Mouse (Mus musculus): ENCODE results near the gene Nabp2.

DNA sequence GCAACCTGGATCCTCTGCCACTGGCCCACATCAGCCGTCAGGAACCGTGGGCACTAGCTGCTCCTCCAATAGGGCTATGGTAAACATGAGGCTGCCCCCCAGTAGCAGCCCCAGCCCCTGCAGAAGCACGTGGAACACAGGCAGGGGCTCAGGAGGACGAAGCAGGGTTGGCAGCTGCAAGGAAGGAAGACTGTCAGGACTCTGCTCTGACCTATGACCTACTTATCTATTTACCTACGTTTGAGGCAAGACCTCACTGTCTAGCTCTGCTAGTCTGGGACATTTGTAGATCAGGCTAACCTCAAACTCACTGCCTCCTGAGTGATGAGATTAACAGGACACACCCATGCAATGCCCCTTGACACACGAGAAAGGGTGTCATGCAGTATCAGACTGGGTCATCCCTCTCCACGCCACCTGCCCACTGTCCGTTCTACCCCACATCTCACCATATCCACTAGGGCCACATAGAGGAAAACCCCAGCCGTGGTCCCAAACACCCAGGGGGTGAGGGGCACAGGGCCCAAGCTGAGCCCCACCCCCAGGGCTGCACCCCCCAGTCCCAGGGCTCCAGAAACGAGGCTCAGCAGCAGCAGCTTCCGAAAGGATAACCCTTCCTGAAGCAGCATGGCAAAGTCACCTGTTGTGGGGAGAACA lies 15.1 kb downstream of the Nabp2 start:
- TF ChIP-seq CTCF (IDR thresholded peaks at IDR 0.05; ENCODE audit: control insufficient read depth, insufficient read depth, insufficient read length), result no peak
- TF ChIP-seq USF1 (IDR thresholded peaks at IDR 0.05; ENCODE audit: low read depth), result no peak
- no peak for TF ChIP-seq MYOD1 (IDR thresholded peaks at IDR 0.05; ENCODE audit: control insufficient read depth, insufficient read length, low read depth)
- TF ChIP-seq FOSL1 (IDR thresholded peaks at IDR 0.05; ENCODE audit: insufficient read depth, low read length, poor library complexity, severe bottlenecking), result no peak
- TF ChIP-seq MAX (IDR thresholded peaks at IDR 0.05), result no peak
